Mouse (Mus musculus) CD4-positive helper T cell, adult 2 months (primary cell): Measurements from ENCODE around the gene Rtel1.

Experiments used
- DNase-seq: peaks from one replicate; pipeline ENCODE4 v3.0.0-alpha.2; 2012; ENCODE audit warnings: low read depth, missing footprints, low spot score

Rtel1 gene

DNA sequence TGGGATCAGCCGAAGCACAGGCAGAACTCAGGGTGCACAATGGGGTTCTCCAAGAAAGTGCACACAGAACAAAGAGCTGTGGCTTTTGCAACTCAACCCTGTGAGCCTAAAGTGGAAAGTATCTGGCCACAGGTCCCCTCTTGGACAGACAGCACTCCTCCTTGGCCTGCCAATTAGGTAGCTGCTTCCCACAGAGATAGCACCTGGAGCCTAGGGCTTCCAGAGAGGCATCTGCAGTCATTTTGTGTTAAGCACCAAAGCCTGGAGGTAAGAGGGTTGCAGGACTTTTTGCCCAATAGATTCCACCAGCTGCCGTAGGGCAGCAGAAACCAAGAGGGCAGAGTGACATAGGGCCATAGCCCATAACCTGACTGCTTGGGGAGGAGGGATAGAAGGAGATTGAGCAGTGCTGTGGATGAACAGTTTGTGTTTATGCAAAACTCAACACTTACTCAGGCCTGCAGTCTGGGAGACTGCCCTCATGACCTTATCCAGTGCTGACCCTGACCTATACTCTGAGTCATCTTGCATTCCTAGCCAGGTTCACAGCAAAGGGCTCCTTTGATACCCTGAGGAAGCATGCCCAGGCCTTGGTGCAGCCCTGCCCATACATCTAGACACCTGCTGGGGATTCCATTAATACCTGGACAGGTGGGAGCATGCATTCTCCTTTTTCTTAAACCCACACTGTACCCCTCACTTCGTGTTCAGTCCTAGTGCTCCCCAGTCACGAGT is 70.8 kb downstream of the Rtel1 start:
- no peak for DNase-seq

DNA sequence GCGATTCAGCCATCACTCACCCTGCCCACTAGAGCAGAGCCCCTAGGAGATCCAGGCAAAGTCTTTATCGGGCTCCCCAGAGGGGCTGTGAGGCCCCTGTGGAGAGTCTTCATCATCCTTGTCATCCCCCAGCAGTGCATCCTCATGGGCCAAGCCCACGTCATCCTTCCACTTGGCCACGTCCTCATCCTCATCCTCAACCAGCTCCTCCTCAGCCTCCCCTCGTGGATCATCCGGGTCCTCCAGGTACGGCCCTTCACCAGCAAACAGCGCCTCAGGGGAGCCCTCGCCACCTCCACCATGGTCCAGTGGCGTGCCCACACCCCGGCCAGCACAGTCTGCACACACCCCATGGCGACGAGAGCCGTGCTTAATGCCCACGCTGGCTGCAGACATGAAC is 71.5 kb downstream of the Rtel1 start:
- DNase-seq: no peak

- DNase-seq: no peak
Observed at GRCm38 (mm10) chr2:181391541-181391940, 72.0 kb downstream of the Rtel1 start.

DNA sequence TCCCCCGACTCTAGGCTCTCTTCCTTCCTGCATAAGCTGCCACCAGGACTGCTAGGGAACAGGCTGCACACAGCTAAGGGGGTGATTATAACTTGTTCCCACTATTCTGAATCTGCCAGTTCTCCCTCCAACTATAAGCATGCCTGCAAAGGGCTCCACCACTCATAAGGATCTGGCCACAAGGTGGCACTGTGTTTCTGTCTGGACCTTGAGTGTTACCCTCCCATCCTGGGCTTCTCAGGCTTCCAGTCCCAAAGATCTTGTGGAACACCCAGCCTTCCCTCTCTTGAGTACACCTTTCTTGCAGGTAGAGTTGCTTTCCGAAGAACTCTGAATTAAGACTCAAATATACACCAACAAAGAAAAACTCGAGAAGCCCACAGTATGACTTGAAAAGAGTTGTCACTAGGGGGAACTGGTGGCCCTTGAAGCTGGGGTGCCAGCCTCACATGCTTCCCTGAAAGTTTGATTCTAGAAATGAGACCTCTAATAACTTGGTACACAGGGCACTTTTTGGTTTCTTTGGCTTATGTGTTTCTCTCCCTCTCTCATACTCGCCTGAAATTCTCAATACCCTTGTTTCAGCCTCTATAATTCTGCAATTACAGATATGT is 73.2 kb downstream of the Rtel1 start:
- peak; percentile 78 for DNase-seq

- DNase-seq: no peak
Observed at GRCm38 (mm10) chr2:181394086-181394485, 74.5 kb downstream of the Rtel1 start.

DNA sequence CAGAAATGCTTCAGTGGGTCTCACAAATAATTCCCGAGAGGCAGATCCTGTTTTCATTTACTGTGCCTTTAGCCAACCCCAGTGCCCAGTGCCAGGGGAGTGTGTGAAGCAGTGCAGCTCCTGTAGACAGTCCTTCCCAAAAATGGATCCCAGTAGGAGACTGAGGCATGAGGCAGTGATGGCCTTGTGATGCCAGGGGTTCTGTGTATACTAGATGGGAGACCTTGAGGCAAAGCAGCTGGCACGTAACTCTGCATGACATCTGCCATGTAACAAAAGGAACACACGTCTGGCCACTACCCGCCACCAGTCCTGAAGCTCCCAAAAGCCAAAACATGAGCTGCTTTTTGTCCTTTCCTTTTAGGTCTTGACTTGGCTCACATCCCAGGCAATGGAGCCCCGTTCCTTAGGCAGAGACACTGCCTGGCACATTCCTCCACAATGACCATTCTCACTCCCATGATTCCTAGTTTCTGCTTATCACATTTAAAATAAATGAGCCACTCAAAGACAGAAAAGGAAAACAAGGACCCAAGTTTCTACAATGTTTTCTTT is 77.7 kb downstream of the Rtel1 start:
- no peak for DNase-seq

- DNase-seq: no peak
Observed at GRCm38 (mm10) chr2:181401497-181401896, 82.0 kb downstream of the Rtel1 start.

- DNase-seq: no peak
Observed at GRCm38 (mm10) chr2:181403722-181404121, 84.2 kb downstream of the Rtel1 start.
